Mouse (Mus musculus) megakaryocyte, embryonic 14.5 days (primary cell): ENCODE data around the gene Olfr263. TPM values are rescaled to one million over a fixed set of nuclear protein-coding genes. Genes with fewer than 3 reads are reported as not detected.

Experiments used
- H3K27me3 ChIP-seq: replicated peaks from 2 replicates; pipeline ENCODE3; 2012; ENCODE audit warnings: inconsistent platforms
- H3K36me3 ChIP-seq: replicated peaks from 2 replicates; pipeline ENCODE3; 2012; ENCODE audit warnings: low read length, inconsistent platforms, mixed read lengths
- H3K4me1 ChIP-seq: 2 replicates; pipeline ENCODE4 v1.6.1; 2012; ENCODE audit warnings: inconsistent platforms
- H3K4me3 ChIP-seq: replicated peaks from 2 replicates; pipeline ENCODE3; 2012; ENCODE audit warnings: moderate library complexity, mild to moderate bottlenecking, inconsistent platforms
- H3K9me3 ChIP-seq: 2 replicates; pipeline ENCODE4 v1.6.1; 2012; ENCODE audit warnings: inconsistent platforms
- FLI1 ChIP-seq: IDR thresholded peaks from 2 replicates; pipeline ENCODE4 v1.6.1; 2012; ENCODE audit warnings: low read length, inconsistent platforms, mixed read lengths
- GATA1 ChIP-seq: IDR thresholded peaks from 3 replicates; pipeline ENCODE4 v1.6.1; 2012; ENCODE audit warnings: mixed read lengths, low read length, inconsistent platforms, borderline replicate concordance
- polyA plus RNA-seq: library from polyadenylated mRNA; stranded (reverse); fragments of >175 nt; gene quantifications from 2 replicates; pipeline ENCODE4 v1.2.3, GENCODE M21; 2012; ENCODE audit warnings: low replicate concordance; ENCODE audit not compliant: insufficient read depth

Olfr263 gene
- polyA plus RNA-seq, 1 experiment: not detected

DNA sequence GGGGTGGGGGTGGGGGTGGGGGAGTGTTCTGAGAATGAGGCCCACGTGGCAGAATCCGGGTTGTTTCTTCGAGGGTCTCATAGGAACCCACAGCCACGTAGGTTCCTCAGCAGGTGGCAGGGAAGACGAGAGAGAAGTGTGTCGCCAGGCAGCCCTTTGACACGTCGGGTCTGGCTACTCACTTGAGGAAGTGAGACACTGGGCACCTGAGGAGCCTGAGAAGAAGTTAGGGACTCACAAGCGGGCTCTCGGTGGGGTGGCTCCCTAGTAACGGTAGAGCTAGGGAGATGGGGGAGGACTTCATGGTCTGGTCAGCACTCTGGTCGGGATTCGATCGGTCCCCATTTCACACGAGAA lies 49.9 kb downstream of the Olfr263 start, which contains the start of gene Trim27:
Gene Trim27 (plus strand): TSS at position 79 of the 357 bp plus-strand sequence.
- Histone ChIP-seq H3K36me3 (peaks cover 27% of the 10 kb centered on the region), H3K9me3 (no peaks in the 10 kb centered on the region), H3K27me3 (no peaks in the 10 kb centered on the region), H3K4me3 (peak within 1 kb of the TSS; percentile 100), H3K4me1 (peaks cover 59% of the 10 kb centered on the region)
- TF ChIP-seq GATA1: no peak

DNA sequence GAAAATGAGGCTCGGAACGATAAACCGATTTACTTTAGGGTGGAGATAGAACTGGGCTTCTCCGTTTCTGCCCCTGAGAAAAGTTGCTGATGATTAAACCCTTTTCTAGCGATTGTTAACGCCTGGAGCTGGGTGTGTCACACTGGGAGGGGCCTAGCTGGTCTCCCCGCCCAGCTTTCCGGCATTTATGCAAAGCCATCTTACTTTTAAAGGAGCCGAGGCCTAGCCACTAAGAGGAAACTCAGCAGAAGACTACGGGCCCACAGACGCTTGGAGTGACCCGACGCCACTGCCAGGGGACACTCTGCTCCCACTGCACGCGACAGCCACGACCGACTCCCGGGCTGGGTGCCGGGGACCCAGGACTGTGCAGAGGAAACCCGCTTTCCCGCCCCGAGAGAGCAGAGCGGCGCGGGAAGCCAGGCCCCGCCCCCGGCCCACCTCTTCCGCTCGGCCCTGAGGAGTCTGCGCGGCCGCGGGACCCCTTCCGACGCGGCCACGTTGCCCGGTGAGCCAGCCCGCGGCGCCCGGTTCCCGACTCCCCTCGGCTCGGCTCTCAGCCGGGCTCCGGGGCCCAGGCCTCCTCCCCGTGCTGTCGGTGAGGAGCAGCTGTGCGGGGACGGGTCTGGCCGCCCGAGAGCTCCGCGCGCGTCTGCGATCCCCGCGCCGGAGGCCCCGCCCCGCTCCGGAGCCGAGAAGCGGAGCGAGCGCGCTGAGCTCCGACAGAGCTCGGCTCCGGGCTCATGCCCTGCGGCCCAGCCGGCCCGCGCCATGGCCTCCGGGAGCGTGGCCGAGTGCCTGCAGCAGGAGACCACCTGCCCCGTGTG lies 50.5 kb downstream of the Olfr263 start:
- no peaks in the 10 kb centered on the region for H3K9me3 ChIP-seq
- H3K4me3 ChIP-seq: peak overlapping the region; percentile 100
- H3K36me3 ChIP-seq: peaks cover 33% of the 10 kb centered on the region
- no peaks in the 10 kb centered on the region for H3K27me3 ChIP-seq
- TF ChIP-seq GATA1: no peak
- peak; percentile 9; the same call in 1 of the 2 replicates for TF ChIP-seq FLI1
- peaks cover 55% of the 10 kb centered on the region for H3K4me1 ChIP-seq

DNA sequence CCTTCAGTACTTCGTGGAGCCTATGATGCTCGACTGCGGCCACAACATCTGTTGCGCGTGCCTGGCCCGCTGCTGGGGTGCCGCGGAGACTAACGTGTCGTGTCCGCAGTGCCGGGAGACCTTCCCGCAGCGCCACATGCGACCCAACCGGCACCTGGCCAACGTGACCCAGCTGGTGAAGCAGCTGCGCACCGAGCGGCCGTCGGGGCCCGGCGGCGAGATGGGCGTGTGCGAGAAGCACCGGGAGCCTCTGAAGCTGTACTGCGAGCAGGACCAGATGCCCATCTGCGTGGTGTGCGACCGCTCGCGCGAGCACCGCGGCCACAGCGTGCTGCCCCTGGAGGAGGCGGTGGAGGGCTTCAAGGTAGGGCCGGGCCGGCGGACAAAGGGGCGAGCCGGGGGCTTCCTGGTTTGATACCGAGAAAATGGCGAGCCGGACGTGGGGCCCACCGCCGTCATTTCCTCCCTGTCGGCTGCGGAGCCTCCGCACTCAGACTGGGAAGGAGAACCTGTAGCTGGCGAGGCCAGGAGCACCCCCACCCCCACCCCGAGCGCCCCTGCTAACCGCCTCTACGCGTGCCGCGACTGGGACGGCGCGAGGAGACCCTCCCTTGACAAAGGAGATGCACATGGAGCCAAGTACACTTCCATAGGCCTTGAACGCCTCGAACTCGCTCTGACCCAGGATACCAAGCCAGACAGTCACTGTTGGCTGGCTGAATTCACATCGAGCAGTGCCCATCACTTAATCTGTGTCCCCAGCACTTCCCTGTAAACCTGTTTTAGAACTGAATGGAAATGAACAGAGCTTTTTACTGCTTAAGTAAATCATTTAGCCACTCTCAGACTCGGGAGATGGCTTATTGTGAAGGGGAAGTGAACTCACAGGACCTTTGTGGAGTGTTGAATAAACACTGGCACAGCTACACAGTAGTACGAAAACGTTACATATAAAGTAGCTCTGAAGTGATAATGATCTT lies 51.4 kb downstream of the Olfr263 start:
- Histone ChIP-seq H3K4me3 (peak overlapping the region; percentile 100), H3K9me3 (no peaks in the 10 kb centered on the region), H3K4me1 (peaks cover 62% of the 10 kb centered on the region), H3K36me3 (peaks cover 42% of the 10 kb centered on the region), H3K27me3 (no peaks in the 10 kb centered on the region)
- TF ChIP-seq GATA1 (no peak), FLI1 (no peak)

DNA sequence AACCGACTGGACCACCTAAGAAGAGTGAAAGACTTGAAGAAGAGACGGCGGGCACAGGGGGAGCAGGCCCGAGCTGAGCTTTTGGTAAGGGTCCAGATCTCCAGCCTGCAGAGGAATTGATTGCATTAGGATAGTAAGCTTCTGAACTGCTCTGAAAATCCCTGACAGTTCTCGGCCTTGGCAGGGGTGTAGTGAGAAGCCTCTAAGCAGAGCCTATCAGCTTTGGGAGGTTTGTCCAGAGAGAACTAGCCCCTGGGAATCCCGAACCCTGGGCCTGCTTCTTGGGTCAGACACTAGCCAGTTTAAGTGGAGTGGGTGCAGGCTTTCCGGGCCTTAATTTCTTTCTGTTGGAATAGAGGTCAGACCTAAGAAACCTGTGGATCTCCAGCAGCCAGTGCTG lies 52.6 kb downstream of the Olfr263 start:
- peak overlapping the region; percentile 100 for H3K4me3 ChIP-seq
- no peaks in the 10 kb centered on the region for H3K27me3 ChIP-seq
- H3K9me3 ChIP-seq: no peaks in the 10 kb centered on the region
- TF ChIP-seq GATA1 (no peak), FLI1 (no peak)
- H3K36me3 ChIP-seq: peaks cover 53% of the 10 kb centered on the region
- peaks cover 66% of the 10 kb centered on the region for H3K4me1 ChIP-seq

DNA sequence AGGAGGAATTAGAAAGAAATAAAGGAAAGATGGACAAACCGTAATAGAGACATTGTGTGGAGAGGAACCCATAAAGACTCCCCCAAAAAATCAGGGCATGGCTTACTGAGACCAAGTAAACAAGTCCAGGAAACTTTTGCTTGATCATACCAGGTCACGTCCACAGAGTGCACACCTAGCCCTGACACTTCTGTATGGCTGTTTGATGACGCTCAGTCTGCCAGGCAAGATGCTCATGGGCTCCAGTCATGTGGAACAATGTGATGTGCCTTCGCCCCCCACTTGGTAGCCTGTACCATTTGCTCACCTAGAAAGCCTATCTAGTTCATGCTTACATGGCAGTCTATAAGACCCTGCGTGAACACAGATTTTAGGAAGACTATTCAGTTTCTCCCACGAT lies 53.6 kb downstream of the Olfr263 start:
- Histone ChIP-seq H3K4me3 (no peak overlapping the region), H3K27me3 (no peaks in the 10 kb centered on the region), H3K4me1 (peaks cover 60% of the 10 kb centered on the region), H3K9me3 (no peaks in the 10 kb centered on the region), H3K36me3 (peaks cover 64% of the 10 kb centered on the region)
- TF ChIP-seq FLI1: no peak
- no peak for TF ChIP-seq GATA1

DNA sequence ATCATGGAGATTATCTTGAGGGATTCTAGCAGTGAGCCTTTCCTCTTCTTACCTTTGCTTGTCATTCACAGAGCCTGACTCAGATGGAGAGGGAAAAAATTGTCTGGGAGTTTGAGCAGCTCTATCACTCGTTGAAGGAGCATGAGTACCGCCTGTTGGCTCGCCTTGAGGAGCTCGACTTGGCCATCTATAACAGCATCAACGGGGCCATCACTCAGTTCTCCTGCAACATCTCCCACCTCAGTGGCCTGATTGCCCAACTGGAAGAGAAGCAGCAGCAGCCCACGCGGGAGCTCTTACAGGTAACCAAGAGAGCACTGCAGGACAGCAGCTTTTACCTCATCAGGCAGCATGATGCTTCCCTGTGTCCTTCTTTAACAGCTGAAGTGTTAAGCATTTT lies 54.2 kb downstream of the Olfr263 start:
- H3K36me3 ChIP-seq: peaks cover 70% of the 10 kb centered on the region
- no peak overlapping the region for H3K4me3 ChIP-seq
- no peaks in the 10 kb centered on the region for H3K27me3 ChIP-seq
- H3K9me3 ChIP-seq: no peaks in the 10 kb centered on the region
- TF ChIP-seq FLI1 (no peak), GATA1 (no peak)
- H3K4me1 ChIP-seq: peaks cover 54% of the 10 kb centered on the region

DNA sequence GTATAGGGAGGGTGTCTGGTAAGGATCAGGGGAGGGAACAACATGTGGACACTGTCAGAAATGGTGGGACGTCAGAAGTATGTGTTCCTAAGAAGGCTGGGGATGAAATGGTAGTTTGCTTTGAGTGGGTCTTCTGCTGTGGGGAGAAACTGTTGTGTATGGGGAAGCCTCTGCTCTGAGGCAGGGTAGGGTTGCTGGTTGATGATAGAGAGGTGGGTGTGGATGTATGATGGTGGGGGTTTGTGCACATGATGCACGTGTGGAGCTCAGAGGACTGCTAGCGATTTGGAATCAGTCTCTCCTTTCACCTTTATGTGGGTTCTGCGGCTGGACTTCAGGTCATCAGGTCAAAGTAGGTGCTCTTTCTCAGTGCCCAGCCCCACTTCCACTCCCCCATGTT lies 56.1 kb downstream of the Olfr263 start:
- H3K4me1 ChIP-seq: peaks cover 46% of the 10 kb centered on the region
- H3K36me3 ChIP-seq: peaks cover 89% of the 10 kb centered on the region
- no peak overlapping the region for H3K4me3 ChIP-seq
- no peak for TF ChIP-seq FLI1
- no peak for TF ChIP-seq GATA1
- H3K9me3 ChIP-seq: no peaks in the 10 kb centered on the region
- H3K27me3 ChIP-seq: no peaks in the 10 kb centered on the region

Other genes with a start within 250 kb of the Olfr263 start
- not detected in 2 replicates for gene Olfr1370, start 54.7 kb upstream of the Olfr263 start, polyA plus RNA-seq
- not detected in 2 replicates for gene Olfr1369-ps1, start 18.2 kb upstream of the Olfr263 start, polyA plus RNA-seq
- gene Olfr1368, start 16.2 kb downstream of the Olfr263 start, polyA plus RNA-seq: not detected in 2 replicates
- gene Trim27, start 49.8 kb downstream of the Olfr263 start, polyA plus RNA-seq: 63.6 and 88.3 TPM in 2 replicates
- gene Gpx5, start 163.1 kb downstream of the Olfr263 start, polyA plus RNA-seq: not detected in 2 replicates
- not detected in 2 replicates for gene Gpx6, start 182.5 kb downstream of the Olfr263 start, polyA plus RNA-seq
- not detected in 2 replicates for gene Olfr1367, start 217.3 kb downstream of the Olfr263 start, polyA plus RNA-seq
- gene Zscan12, start 233.2 kb downstream of the Olfr263 start, polyA plus RNA-seq: 1.3 TPM in 1 of 2 replicates, not detected in the other